Mouse (Mus musculus): ENCODE data around the gene Rergl. TPM values are rescaled to one million over a fixed set of nuclear protein-coding genes. Genes with fewer than 3 reads are reported as not detected.

Gene Rergl
- total RNA-seq (2015; ENCODE audit: low replicate concordance) (not detected in 2 replicates), total RNA-seq (2017; ENCODE audit: low replicate concordance) (not detected in 2 replicates)

DNA sequence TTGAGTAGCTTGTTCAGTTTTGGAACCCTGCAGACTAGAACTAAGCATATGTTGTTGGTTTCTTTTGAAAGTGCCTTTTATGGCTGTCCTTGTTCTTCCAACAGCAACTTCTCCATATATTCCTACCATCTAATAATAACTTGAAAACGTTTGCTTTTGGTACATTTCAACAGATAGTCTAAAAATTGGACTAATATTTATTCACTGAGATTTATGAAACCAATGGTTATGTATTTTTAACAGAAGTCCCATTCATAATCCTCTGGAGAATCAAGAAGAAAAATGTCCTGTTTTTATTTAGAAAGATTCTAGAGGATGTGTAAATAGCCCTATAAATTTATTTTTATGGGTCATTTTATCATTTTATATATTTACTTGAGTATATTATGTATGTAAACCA lies at the start of gene Rergl:
Gene Rergl (minus strand): TSS at position 101 of the 400 bp plus-strand sequence.
- no peak for ATAC-seq (replicated peaks; ENCODE audit: low FRiP score, poor library complexity, severe bottlenecking)

DNA sequence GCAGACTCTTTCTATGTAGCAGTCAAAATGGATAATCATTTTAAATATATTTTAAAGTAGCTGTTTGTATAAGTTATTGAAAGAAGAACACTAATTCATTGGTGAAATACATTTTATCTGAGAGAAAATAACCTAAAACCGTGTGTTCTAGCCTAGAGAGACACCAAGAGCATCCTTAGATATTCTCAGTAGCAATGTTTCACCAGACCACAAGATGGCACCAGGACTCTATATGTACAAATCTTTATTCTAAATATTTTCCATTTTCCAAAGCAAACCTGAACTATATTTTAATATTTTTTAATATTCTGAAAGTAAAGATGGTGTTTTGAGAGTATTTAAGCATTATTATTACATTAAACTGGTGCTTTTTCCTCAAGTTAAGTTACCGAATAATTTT lies 36.7 kb upstream of the Rergl start:
- no peak for ATAC-seq (replicated peaks; ENCODE audit: low FRiP score, poor library complexity, severe bottlenecking)

DNA sequence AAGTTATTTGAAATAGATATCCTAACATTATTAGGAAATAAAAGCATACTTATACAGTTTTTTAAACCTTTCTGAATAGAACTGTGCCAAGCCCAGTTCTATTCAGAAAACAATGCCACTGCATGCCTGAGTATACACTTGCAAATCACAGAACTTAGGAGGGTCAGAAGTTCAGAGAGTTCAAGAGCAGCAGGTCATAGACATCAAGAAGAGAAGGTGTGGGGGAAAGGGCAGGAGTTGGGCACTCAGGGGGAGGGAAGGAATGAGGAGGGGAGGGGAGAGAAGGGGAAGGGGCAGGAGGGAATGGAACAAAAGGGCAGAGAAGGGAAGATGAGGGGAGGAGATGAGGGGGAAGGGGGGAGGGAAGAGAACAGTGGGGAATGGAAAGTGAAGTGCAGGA lies 23.6 kb upstream of the Rergl start:
- ATAC-seq (replicated peaks; ENCODE audit: low FRiP score, poor library complexity, severe bottlenecking): no peak

DNA sequence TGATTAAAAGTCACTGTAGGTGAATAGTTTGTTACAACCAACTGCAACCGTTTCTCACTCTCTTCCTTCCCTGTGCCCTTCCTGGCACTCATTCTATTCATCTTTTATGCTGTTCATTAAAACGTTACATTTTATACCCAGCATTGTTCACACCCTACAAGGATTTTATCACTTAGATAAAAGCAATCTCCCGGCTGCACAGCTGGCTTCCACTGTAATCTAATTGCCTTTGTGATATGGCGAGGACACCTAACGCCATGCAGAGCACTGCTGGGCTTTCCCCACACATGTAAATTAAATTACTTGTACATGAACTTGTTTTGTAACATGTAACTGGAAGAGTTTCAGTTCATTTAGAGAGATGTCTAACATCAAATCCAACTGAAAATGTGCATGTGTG lies 22.5 kb upstream of the Rergl start:
- no peak for ATAC-seq (replicated peaks; ENCODE audit: low FRiP score, poor library complexity, severe bottlenecking)

DNA sequence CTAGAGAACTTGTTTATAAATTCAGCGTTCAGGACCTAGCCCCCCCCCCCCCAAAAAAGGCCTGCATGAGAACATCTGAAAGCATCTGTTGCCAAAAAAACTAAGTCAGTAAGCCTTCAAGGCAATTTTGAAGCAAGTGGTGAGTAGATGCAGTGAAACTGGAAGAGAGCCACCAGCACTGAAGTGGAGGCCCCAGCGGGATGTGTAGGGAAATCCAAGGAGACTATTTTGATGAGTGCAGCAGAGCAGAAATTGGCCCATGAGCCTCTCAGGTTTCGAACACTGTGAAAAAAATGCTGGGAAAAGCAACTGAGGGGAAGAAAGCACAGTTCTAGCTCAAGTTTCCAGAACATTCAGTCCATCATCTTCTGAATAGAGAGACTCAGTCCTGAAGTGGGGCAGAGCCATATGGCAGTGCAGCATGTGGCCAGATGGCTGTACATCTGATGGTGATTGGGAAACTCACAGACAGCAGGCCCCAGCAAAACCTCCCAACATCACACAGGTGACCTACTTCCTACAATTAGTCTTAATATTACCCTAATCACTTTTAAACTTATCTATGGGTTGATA lies 13.2 kb upstream of the Rergl start:
- no peak for ATAC-seq (replicated peaks; ENCODE audit: low FRiP score, poor library complexity, severe bottlenecking)

DNA sequence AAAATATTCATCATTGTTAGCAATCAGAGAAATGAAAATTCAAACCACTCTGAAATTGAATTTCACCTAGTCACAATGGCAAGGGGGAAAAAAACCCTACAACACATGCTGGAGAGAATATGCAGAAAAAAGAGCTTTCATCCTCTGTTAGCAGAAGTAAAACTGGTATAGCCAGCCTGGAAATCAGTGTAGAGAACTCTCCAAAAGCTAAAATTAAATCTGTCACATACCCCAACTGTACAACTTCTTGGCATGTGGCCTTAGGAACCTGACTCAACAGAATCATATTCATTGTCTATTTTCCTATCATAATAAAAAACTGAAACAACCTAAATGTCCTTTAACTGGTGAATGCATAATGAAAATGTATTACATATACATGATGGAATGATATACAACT lies 22.0 kb downstream of the Rergl start:
- ATAC-seq (replicated peaks; ENCODE audit: low FRiP score, poor library complexity, severe bottlenecking): no peak

DNA sequence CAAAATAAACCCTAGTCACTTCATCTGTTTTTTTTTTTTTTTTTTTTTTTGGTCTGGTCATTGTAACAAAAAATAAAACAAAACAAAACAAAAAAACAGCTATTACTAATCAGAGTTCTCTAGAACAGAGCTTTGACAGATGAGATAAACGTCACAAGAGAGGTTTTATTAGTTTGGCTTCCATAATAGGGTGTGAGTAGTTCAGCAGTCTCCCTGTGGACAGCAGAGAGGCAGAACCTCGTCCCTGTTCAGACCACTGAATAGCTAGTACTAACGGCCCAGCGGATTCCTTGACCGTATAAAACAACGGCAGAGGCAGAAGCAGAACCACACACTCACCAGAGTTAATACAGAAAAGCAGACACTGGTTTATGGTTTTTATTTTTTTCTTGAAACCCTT lies 36.8 kb downstream of the Rergl start:
- ATAC-seq (replicated peaks; ENCODE audit: low FRiP score, poor library complexity, severe bottlenecking): no peak

DNA sequence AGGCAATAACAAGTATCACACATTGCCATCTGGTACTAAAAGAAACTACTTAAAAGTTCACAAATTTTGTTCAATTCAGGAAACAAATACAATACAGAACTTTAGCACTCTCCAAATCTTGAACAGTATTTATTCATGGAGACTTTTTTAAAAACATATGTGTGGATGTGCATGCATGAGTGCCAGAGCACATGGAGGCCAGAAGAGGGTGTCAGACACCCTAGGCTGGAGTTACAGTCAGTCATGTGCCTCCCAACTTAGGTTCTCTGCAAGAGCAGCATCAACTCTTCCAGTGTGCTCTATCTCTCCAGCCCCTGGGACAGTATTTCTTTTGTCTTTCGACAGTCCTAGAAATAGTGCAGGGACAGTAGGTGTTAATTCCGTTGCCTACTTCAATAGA lies 37.5 kb downstream of the Rergl start:
- no peak for ATAC-seq (replicated peaks; ENCODE audit: low FRiP score, poor library complexity, severe bottlenecking)

DNA sequence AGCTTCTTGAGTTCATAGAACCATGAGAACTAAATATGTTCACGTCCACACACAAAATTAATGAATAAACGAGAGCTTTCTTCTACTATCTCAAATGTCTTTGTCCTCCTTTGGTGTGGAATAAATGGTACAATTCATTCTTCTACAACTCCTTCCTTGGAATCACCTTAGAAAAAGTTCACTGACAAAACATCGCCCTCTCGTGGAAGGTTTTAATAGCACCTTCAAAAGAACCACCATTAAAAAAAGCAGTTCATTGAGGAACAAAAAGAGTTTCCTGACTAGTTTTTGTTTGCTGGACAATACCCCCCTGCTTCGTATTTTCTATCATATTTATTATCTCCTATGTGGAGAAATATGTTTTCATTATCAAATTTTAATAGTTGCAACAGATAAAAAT lies 40.7 kb downstream of the Rergl start:
- ATAC-seq (replicated peaks; ENCODE audit: low FRiP score, poor library complexity, severe bottlenecking): no peak

DNA sequence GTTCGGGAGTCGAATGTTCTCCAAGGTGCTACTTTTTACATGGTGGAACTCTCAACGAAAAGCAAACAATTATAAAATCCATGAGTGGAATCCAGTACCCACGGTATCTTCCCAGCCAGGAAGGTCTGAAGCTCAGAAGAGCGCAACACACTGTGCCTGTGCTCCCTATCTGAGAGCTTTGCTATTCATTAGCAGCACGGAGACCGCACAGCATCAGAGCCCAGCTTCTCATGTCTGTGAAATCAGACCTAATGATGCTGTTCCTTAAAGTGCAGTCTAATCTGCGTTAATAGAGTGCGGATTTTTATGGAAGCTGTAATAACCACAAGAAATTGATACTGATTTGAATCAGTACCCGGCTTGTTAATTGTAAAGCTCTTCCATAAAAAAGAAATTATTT lies 41.3 kb downstream of the Rergl start:
- ATAC-seq (replicated peaks; ENCODE audit: low FRiP score, poor library complexity, severe bottlenecking): no peak

DNA sequence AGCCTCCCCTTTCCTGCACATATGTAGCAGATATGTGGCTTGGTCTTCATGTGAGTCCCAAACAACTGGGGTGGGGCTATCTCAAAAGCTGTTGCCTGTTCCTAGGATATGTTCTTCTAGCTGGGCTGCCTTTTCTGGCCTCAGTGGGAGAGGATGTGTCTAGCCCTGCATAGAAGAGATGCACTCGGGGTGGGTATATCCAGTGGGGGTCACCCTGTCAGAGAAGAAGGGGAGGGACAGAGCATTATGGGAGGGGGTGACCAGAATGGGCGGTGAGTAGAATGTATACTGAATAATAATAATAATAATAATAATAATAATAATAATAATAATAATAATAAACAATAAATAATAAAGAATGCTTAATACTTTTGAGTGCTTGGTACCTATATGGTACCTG lies 57.8 kb downstream of the Rergl start:
- ATAC-seq (replicated peaks; ENCODE audit: low FRiP score, poor library complexity, severe bottlenecking): no peak

Other genes starting within 250 kb of the Rergl start
- gene Pik3c2g, start 85.2 kb upstream of the Rergl start, total RNA-seq (2015; ENCODE audit: low replicate concordance): not detected in 2 replicates
- gene Pik3c2g, start 85.2 kb upstream of the Rergl start, total RNA-seq (2017; ENCODE audit: low replicate concordance): 0.14 TPM in 1 of 2 replicates, not detected in the other

All from erythroblast, adult 5-6 weeks (primary cell).